Mouse (Mus musculus): ENCODE measurements around the gene Gm20738. TPM values are rescaled to one million over a fixed set of nuclear protein-coding genes. Genes with fewer than 3 reads are reported as not detected.
"Not testable (repeated sequence)": the region's sequence is repeated elsewhere in the genome, so short reads cannot be mapped to it uniquely, and the experiment has no call there.

Gene Gm20738
- not detected in 2 replicates for polyA plus RNA-seq (2016; fragmentation: Nextera tagmentation; extraction: Ambion mirVana)

DNA sequence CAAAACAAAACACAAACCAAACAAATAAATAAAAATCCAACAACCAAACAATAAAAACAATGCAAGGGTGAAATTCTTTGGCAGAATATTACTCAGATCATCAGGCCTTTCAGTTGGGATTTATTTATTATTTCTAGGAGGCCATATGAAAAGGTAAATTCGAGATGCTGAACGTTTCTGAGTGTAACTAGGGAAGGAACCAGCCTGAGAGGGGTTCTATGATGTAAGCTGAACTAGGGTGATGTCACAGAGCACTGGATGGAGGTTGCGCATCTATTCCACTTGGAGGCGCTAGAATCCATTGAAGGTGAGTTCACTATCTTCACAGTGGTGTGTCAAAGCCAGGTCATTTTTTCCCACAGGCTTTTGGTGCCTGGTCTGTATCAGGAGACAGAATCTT is at the start of gene Gm20738:
Gene Gm20738, plus strand, starts transcription at position 301 of the 400 bp plus-strand sequence.
- H3K36me3 ChIP-seq (replicated peaks); H3K9me3 ChIP-seq; H3K27me3 ChIP-seq (replicated peaks; ENCODE audit: low read depth, poor library complexity, severe bottlenecking); DNase-seq (ENCODE audit: low spot score); H3K4me3 ChIP-seq; H3K27ac ChIP-seq (replicated peaks); H3K4me1 ChIP-seq: not testable (repeated sequence)
- WGBS, result 55% methylated on average over 3 of the region's 4 CpGs

Data from embryonic facial prominence, embryonic 10.5 days (tissue).